Mouse (Mus musculus) CD8-positive naive resting alpha-beta T cell, adult 57 days (primary cell): ENCODE data around the gene Cenpt. TPM values are rescaled to one million over a fixed set of nuclear protein-coding genes. Genes with fewer than 3 reads are reported as not detected.

ENCODE experiments used
- total RNA-seq: library from RNA; stranded (reverse); gene quantifications from one replicate; pipeline ENCODE4 v1.2.4, GENCODE M21; 2023

The Cenpt gene
- total RNA-seq, result 18.6 TPM

GRCm38 (mm10) chr8:105853178-105853577, at the start of gene Cenpt:
Gene Cenpt (minus strand): TSS chr8:105853278.

GRCm38 (mm10) chr8:105900180-105900940, 47.3 kb upstream of the Cenpt start, which contains the start of gene Pskh1:
Gene Pskh1 (plus strand): TSS chr8:105900441.

GRCm38 (mm10) chr8:105893339-105893738, 40.3 kb upstream of the Cenpt start, which contains the start of gene Nrn1l:
Gene Nrn1l (plus strand): TSS chr8:105893567.

GRCm38 (mm10) chr8:105880754-105881520, 27.9 kb upstream of the Cenpt start, which contains the start of gene Edc4:
Gene Edc4 (plus strand): TSS chr8:105880881.

GRCm38 (mm10) chr8:105860143-105860981, 7.3 kb upstream of the Cenpt start, which contains the start of gene Nutf2:
Gene Nutf2 (plus strand): TSS chr8:105860580.

GRCm38 (mm10) chr8:105854715-105855216, 1.7 kb upstream of the Cenpt start, which contains the start of gene Thap11:
Gene Thap11 (plus strand): TSS chr8:105855132.

GRCm38 (mm10) chr8:105826861-105827848, 25.9 kb downstream of the Cenpt start, which contains the start of the genes Ranbp10 and Tsnaxip1:
Gene Ranbp10 (minus strand): TSS chr8:105827350.
Gene Tsnaxip1 (plus strand): TSS chr8:105827731.

Other genes starting within 250 kb of the Cenpt start
- gene Ripor1, start 248.0 kb downstream of the Cenpt start, total RNA-seq, result 18.9 TPM
- gene Ctcf, start 216.7 kb downstream of the Cenpt start, total RNA-seq, result 148 TPM
- not detected for gene Agrp, start 215.9 kb downstream of the Cenpt start, total RNA-seq
- gene Carmil2, start 167.0 kb downstream of the Cenpt start, total RNA-seq, result 126 TPM
- gene Acd, start 152.2 kb downstream of the Cenpt start, total RNA-seq, result 52.6 TPM
- 10.6 TPM for gene Pard6a, start 152.1 kb downstream of the Cenpt start, total RNA-seq
- not detected for gene 4933405L10Rik, start 145.6 kb downstream of the Cenpt start, total RNA-seq
- 2.9 TPM for gene Enkd1, start 145.1 kb downstream of the Cenpt start, total RNA-seq
- 6.0 TPM for gene Gfod2, start 94.6 kb downstream of the Cenpt start, total RNA-seq
- gene Ranbp10, start 25.9 kb downstream of the Cenpt start, total RNA-seq, result 44.5 TPM
- gene Tsnaxip1, start 25.5 kb downstream of the Cenpt start, total RNA-seq, result 0.24 TPM
- 18.5 TPM for gene Thap11, start 1.9 kb upstream of the Cenpt start, total RNA-seq
- 18.0 TPM for gene Nutf2, start 7.3 kb upstream of the Cenpt start, total RNA-seq
- 87.4 TPM for gene Edc4, start 27.6 kb upstream of the Cenpt start, total RNA-seq
- not detected for gene Nrn1l, start 40.3 kb upstream of the Cenpt start, total RNA-seq
- 23.3 TPM for gene Pskh1, start 47.2 kb upstream of the Cenpt start, total RNA-seq
- gene Ctrl, start 80.6 kb upstream of the Cenpt start, total RNA-seq, result 6.9 TPM
- 138 TPM for gene Psmb10, start 85.2 kb upstream of the Cenpt start, total RNA-seq
- gene Lcat, start 90.1 kb upstream of the Cenpt start, total RNA-seq, result not detected
- gene Slc12a4, start 112.8 kb upstream of the Cenpt start, total RNA-seq, result 17.1 TPM
- gene Dpep3, start 126.2 kb upstream of the Cenpt start, total RNA-seq, result not detected
- 17.1 TPM for gene Dus2, start 138.1 kb upstream of the Cenpt start, total RNA-seq
- not detected for gene Dpep2nb, start 152.7 kb upstream of the Cenpt start, total RNA-seq
- 6.6 TPM for gene Ddx28, start 158.6 kb upstream of the Cenpt start, total RNA-seq
- 184 TPM for gene Nfatc3, start 205.6 kb upstream of the Cenpt start, total RNA-seq